Mouse (Mus musculus) cerebellum, postnatal 36 days (tissue): ENCODE results near the gene Meis3.

ENCODE experiments used
- DNase-seq, 2 experiments: peaks; one replicate each; pipeline ENCODE4 v3.0.0; 2021 to 2022; ENCODE audit warnings: mixed read lengths in 2 of 2

Gene Meis3

GRCm38 (mm10) chr7:16160702-16161101, 14.2 kb upstream of the Meis3 start:
- no peak for DNase-seq

- no peak for DNase-seq
Observed at GRCm38 (mm10) chr7:16161302-16161701, 13.6 kb upstream of the Meis3 start.

DNA sequence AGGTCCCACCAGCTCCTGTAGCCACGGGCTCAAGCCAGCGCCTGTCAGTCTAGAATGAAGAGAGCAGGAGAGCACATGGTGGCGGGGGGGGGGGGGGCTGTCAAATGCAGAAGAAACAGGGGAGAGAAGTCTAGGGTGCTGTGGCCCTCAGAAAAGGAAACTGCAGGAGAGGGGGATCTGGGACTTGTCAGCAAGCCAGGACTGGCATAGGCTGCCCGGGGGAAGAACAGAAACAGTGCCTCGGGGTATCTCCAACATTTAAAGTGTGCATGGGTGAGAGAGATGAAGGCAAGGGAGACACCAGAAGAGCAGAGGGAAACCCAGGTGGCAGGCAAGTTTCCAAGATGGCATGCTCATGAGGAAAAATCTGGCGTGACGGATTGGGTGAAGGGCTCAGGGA, 12.9 kb upstream of the Meis3 start:
- DNase-seq: no peak

GRCm38 (mm10) chr7:16172141-16172581, 2.7 kb upstream of the Meis3 start:
- DNase-seq: peak in 1 of 2 experiments; percentile 57

GRCm38 (mm10) chr7:16172586-16173140, 2.2 kb upstream of the Meis3 start:
- no peak for DNase-seq

- DNase-seq: no peak
Observed at GRCm38 (mm10) chr7:16173146-16173545, 1.7 kb upstream of the Meis3 start.

DNA sequence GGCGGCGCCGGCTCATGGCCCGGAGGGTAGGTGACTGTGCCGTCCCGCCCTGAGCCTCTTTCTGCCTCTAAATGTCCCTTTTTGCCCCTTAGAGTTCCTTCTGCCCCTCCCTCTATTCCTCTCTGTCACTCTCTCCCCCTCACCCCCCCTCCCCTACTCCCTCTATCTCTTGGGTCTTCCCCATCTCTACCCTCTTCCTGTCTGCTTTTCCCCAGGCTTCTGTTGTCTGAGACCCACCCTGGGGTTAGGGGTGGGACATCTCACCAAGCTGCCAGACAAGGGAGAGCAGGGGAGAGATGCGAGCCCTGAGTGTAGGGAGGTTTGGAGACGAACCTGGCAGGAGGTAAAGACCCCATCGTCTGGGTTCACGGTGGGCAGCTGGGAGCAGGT, 647 bp downstream of the Meis3 start:
- no peak for DNase-seq

- no peak for DNase-seq
Observed at GRCm38 (mm10) chr7:16178114-16178513, 3.2 kb downstream of the Meis3 start.

- no peak for DNase-seq
Observed at GRCm38 (mm10) chr7:16183663-16184062, 8.8 kb downstream of the Meis3 start.

DNA sequence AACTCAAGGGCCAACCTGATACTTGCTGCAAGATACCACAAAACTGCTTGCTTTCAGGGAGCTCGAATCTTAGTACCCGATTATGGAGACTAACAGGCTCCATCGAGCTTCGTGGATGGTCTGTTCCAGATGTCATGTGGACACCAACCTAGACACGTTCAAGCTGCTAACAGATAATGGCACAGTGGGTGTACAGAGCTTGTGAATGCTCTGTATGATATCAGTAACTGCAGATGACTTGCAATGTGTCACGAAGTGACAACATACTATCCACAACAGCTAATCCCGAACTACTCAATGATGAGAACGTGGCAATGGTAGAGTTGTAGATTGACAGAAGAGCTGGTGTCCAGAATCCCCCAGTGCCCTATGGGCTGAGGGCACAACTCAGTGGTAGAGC, 12.6 kb downstream of the Meis3 start:
- DNase-seq: no peak

GRCm38 (mm10) chr7:16192315-16192714, 17.4 kb downstream of the Meis3 start:
- DNase-seq: peak; percentile 84 to 90

GRCm38 (mm10) chr7:16193702-16194101, 18.8 kb downstream of the Meis3 start:
- no peak for DNase-seq

GRCm38 (mm10) chr7:16196616-16197015, 21.7 kb downstream of the Meis3 start:
- no peak for DNase-seq

DNA sequence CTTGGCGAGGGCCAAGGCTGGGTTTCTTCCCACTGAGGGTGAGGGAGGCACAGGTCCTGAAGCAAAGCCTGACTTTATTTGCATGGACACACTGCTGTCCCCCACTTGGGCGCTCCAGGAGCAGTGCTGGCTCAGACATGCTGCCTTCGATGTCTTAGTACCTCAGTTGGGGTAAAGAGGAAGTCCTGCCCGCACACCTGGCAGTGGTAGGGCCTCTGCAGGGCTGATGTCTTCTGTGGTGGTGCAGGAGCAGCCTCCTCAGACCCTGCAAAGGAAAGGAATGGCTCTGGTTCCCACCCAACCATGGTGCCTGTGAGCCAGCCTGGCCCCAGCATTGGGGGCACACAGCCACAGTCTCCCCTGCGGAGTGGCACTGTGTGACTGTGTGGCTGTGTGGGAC, 22.3 kb downstream of the Meis3 start:
- no peak for DNase-seq

DNA sequence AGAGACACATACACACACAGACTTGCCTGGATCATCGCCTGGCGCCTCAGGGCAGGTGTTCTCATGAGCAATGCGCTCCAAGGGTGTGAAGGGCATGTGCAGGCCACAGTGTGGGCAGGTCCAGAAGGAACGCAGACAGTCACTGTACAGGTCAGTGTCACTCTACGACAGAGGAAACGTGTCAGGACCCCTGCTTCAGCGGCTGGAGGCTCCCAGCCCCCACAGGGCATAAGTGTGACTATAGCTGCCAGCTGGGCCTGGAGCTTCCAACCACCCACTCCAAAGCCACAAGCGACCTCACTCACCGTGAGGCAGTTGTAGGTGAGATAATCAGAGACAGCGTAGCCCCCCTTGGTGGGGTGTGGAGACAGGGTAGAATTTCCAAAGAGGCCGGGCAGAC, 23.6 kb downstream of the Meis3 start:
- no peak for DNase-seq

- DNase-seq: no peak
Observed at GRCm38 (mm10) chr7:16201136-16201535, 26.2 kb downstream of the Meis3 start.

DNA sequence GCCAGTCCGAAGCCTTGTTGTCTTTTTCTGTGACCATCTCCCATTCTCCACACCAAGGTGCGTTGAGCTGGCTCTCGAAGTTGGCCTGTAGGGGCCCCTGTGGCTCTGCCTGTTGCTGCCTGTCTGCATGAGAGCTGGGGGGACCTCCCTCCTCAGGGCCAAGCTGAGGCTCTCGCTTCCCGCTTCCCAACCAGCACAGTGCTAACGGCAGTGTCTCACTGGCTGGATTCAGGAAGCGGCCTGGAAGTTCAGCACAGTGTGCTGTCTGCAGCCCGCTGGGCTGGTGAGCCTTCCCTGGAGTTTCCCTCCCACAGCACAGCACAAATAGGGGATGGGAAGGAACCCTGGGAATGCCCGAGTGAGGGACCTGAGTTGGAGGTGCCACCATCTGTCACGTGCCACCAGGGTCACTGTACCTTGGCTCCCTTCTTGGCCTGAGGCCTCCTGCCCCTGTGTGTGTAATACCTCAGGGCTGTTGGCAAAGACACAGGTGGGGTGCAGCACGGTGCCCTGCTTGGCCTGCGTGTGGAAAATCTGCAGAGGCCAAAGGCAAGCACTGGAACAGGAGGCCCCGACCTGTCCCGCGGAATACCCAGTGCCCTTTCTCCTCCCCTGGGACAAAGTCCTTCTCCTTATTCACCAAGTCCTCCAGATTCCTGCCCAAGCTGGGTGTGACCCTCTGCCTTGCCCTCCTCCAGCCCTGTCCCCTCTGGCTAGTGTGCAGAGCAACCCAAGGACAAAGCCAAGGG, 28.0 kb downstream of the Meis3 start:
- no peak for DNase-seq

GRCm38 (mm10) chr7:16203505-16203903, 28.6 kb downstream of the Meis3 start:
- DNase-seq: no peak

- DNase-seq: no peak
Observed at GRCm38 (mm10) chr7:16204791-16205190, 29.9 kb downstream of the Meis3 start.

GRCm38 (mm10) chr7:16207076-16207475, 32.2 kb downstream of the Meis3 start:
- DNase-seq: no peak

DNA sequence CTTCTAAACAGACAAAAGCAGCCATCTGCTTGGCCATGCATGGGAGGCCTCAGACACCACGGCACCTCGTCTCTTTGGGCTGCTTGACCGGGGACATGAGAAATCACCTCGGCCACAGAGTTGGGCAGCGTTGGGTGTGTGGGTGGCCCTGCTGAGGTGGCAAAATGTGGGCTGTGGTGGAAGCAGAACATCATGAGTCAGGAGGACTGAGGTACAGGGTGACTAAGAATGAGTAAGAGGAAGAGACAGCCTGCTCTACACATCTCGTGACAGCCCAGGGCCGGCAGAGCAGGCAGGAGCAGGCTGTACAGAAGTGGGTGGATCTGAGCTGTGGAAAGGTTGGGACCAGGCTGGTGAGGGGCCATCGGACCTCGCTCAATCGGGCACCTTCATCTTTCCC, 32.6 kb downstream of the Meis3 start:
- no peak for DNase-seq

- no peak for DNase-seq
Observed at GRCm38 (mm10) chr7:16208781-16209665, 34.1 kb downstream of the Meis3 start.

GRCm38 (mm10) chr7:16210862-16211365, 36.0 kb downstream of the Meis3 start:
- no peak for DNase-seq

GRCm38 (mm10) chr7:16213196-16213595, 38.3 kb downstream of the Meis3 start:
- no peak for DNase-seq
